Mouse (Mus musculus) granulocyte monocyte progenitor cell, adult 5-6 weeks (primary cell): ENCODE data around the gene Sptlc2. TPM values are rescaled to one million over a fixed set of nuclear protein-coding genes. Genes with fewer than 3 reads are reported as not detected.
"Not testable (repeated sequence)": the region's sequence is repeated elsewhere in the genome, so short reads cannot be mapped to it uniquely, and the experiment has no call there.

Source experiments
- ATAC-seq: replicated peaks from 2 replicates; pipeline ENCODE4 v1.8.0; 2016; ENCODE audit warnings: mild to moderate bottlenecking, moderate TSS enrichment, inconsistent platforms; ENCODE audit not compliant: poor library complexity, severe bottlenecking
- total RNA-seq, 2 experiments: library from RNA; stranded (forward) in 1 of 2; stranded (reverse) in 1 of 2; fragments of 200-712, 200-1000 nt in 1 of 2; fragments of >200 nt in 1 of 2; fragmentation: Nextera tagmentation in 1 of 2; gene quantifications; 2 replicates each; pipeline ENCODE4 v1.2.3; 2014 to 2017

Gene Sptlc2
- total RNA-seq, 2 experiments from 2014 or later, result 145 to 160 TPM

GRCm38 (mm10) chr12:87283706-87284105, 104.4 kb downstream of the Sptlc2 start:
- no peak for ATAC-seq

GRCm38 (mm10) chr12:87282743-87283142, 105.4 kb downstream of the Sptlc2 start:
- no peak for ATAC-seq

GRCm38 (mm10) chr12:87281766-87282165, 106.4 kb downstream of the Sptlc2 start:
- no peak for ATAC-seq

- no peak for ATAC-seq
These were observed 108.3 kb downstream of the Sptlc2 start for GRCm38 (mm10) chr12:87279879-87280278.

- ATAC-seq, result no peak
These were observed 108.8 kb downstream of the Sptlc2 start for GRCm38 (mm10) chr12:87279350-87279749.

- no peak for ATAC-seq
These were observed 109.9 kb downstream of the Sptlc2 start for GRCm38 (mm10) chr12:87278118-87278730.

- not testable (repeated sequence) for ATAC-seq
These were observed 110.9 kb downstream of the Sptlc2 start for GRCm38 (mm10) chr12:87277251-87277650.

- ATAC-seq, result peak; percentile 48
These were observed 113.0 kb downstream of the Sptlc2 start for GRCm38 (mm10) chr12:87274853-87275831.

GRCm38 (mm10) chr12:87267682-87268081, 120.5 kb downstream of the Sptlc2 start:
- no peak for ATAC-seq

- peak; percentile 31 for ATAC-seq
These were observed 121.1 kb downstream of the Sptlc2 start for GRCm38 (mm10) chr12:87266827-87267603.

GRCm38 (mm10) chr12:87266108-87266826, 121.9 kb downstream of the Sptlc2 start, which contains the start of the genes Vipas39 and Ahsa1:
TSS of gene Vipas39 (minus strand) at chr12:87266256.
TSS of gene Ahsa1 (plus strand) at chr12:87266479.
- ATAC-seq, result peak; percentile 88

- no peak for ATAC-seq
These were observed 122.7 kb downstream of the Sptlc2 start for GRCm38 (mm10) chr12:87265444-87265843.

GRCm38 (mm10) chr12:87260562-87260961, 127.6 kb downstream of the Sptlc2 start:
- peak; percentile 62 for ATAC-seq

- no peak for ATAC-seq
These were observed 131.5 kb downstream of the Sptlc2 start for GRCm38 (mm10) chr12:87256629-87257028.

Other genes starting within 250 kb of the Sptlc2 start
- gene Gstz1, start 241.2 kb downstream of the Sptlc2 start, total RNA-seq (2014; fragmentation: Nextera tagmentation), result 34.2 and 45.7 TPM in 2 replicates
- 22.3 and 28.8 TPM in 2 replicates for gene Gstz1, start 241.2 kb downstream of the Sptlc2 start, total RNA-seq (2017)
- gene Pomt2, start 240.4 kb downstream of the Sptlc2 start, total RNA-seq (2014; fragmentation: Nextera tagmentation), result 8.8 and 11.8 TPM in 2 replicates
- gene Pomt2, start 240.4 kb downstream of the Sptlc2 start, total RNA-seq (2017), result 7.9 and 9.8 TPM in 2 replicates
- gene Samd15, start 188.6 kb downstream of the Sptlc2 start, total RNA-seq (2014; fragmentation: Nextera tagmentation), result 3.2 TPM in 1 of 2 replicates, not detected in the other
- gene Samd15, start 188.6 kb downstream of the Sptlc2 start, total RNA-seq (2017), result not detected in 2 replicates
- gene Tmed8, start 187.9 kb downstream of the Sptlc2 start, total RNA-seq (2014; fragmentation: Nextera tagmentation), result 9.6 and 9.8 TPM in 2 replicates
- gene Tmed8, start 187.9 kb downstream of the Sptlc2 start, total RNA-seq (2017), result 5.4 and 8.0 TPM in 2 replicates
- gene Noxred1, start 149.6 kb downstream of the Sptlc2 start, total RNA-seq (2014; fragmentation: Nextera tagmentation), result 1.8 TPM in 1 of 2 replicates, not detected in the other
- gene Noxred1, start 149.6 kb downstream of the Sptlc2 start, total RNA-seq (2017), result not detected in 2 replicates
- gene Vipas39, start 122.1 kb downstream of the Sptlc2 start, total RNA-seq (2014; fragmentation: Nextera tagmentation), result 25.9 and 56.4 TPM in 2 replicates
- gene Vipas39, start 122.1 kb downstream of the Sptlc2 start, total RNA-seq (2017), result 27.2 and 31.0 TPM in 2 replicates
- gene Ahsa1, start 121.9 kb downstream of the Sptlc2 start, total RNA-seq (2014; fragmentation: Nextera tagmentation), result 174 and 185 TPM in 2 replicates
- gene Ahsa1, start 121.9 kb downstream of the Sptlc2 start, total RNA-seq (2017), result 310 and 324 TPM in 2 replicates
- not detected in 2 replicates for gene Ism2, start 88.7 kb downstream of the Sptlc2 start, total RNA-seq (2014; fragmentation: Nextera tagmentation)
- gene Ism2, start 88.7 kb downstream of the Sptlc2 start, total RNA-seq (2017), result not detected in 2 replicates
- gene Slirp, start 55.5 kb upstream of the Sptlc2 start, total RNA-seq (2014; fragmentation: Nextera tagmentation), result 123 and 162 TPM in 2 replicates
- gene Slirp, start 55.5 kb upstream of the Sptlc2 start, total RNA-seq (2017), result 102 and 106 TPM in 2 replicates
- gene Alkbh1, start 55.7 kb upstream of the Sptlc2 start, total RNA-seq (2014; fragmentation: Nextera tagmentation), result 65.3 and 73.7 TPM in 2 replicates
- 58.4 and 70.3 TPM in 2 replicates for gene Alkbh1, start 55.7 kb upstream of the Sptlc2 start, total RNA-seq (2017)
- gene Snw1, start 83.9 kb upstream of the Sptlc2 start, total RNA-seq (2014; fragmentation: Nextera tagmentation), result 70.0 and 74.3 TPM in 2 replicates
- gene Snw1, start 83.9 kb upstream of the Sptlc2 start, total RNA-seq (2017), result 174 and 201 TPM in 2 replicates
- gene Gm5788, start 106.4 kb upstream of the Sptlc2 start, total RNA-seq (2014; fragmentation: Nextera tagmentation), result not detected in 2 replicates
- not detected in 2 replicates for gene Gm5788, start 106.4 kb upstream of the Sptlc2 start, total RNA-seq (2017)
- not detected in 2 replicates for gene Gm8300, start 126.0 kb upstream of the Sptlc2 start, total RNA-seq (2014; fragmentation: Nextera tagmentation)
- not detected in 2 replicates for gene Gm8300, start 126.0 kb upstream of the Sptlc2 start, total RNA-seq (2017)
- not detected in 2 replicates for gene Oog1, start 214.3 kb upstream of the Sptlc2 start, total RNA-seq (2014; fragmentation: Nextera tagmentation)
- gene Oog1, start 214.3 kb upstream of the Sptlc2 start, total RNA-seq (2017), result not detected in 2 replicates
- not detected in 2 replicates for gene Gm4027, start 230.5 kb upstream of the Sptlc2 start, total RNA-seq (2014; fragmentation: Nextera tagmentation)
- gene Gm4027, start 230.5 kb upstream of the Sptlc2 start, total RNA-seq (2017), result not detected in 2 replicates